11 mouse cellular contexts compared by ENCODE assay signal in genomic region chr12:29795107-29795673, GRCm38 (mm10).
DNase-seq lines count a peak whose midpoint lies in the region.
"Had no signal": no experiment of that assay in that cellular context is flagged by ENCODE, and none has a peak within 500 bp of the region (broad histone marks: within the 10 kb centered on the region; RNA-seq: fewer than 3 reads in every experiment).

No protein-coding gene starts in this region.

- DNase-seq in adrenal gland, postnatal 10 days, result peak; percentile 6
- DNase-seq in adrenal gland, postnatal 14 days, result no peak
- peak; percentile 9 for DNase-seq in heart, adult 8-10 months (ENCODE audit: low spot score)
- DNase-seq in heart, postnatal 36 days, result no peak
- DNase-seq in lung, postnatal 14 days, result peak; percentile 9
- DNase-seq in lung, postnatal 10 days, result no peak
- DNase-seq in retina, postnatal 1 day, result peak; percentile 89
- DNase-seq in natural killer cell, adult 2 months (ENCODE audit: low spot score in 2 of 2), result no peak
- DNase-seq: adrenal gland, adult 8-10 months; cerebellum, adult 18-20 months; liver, embryonic 13.5 days had no signal

- intact Hi-C loops in heart, postnatal 36 days (cut with DNase I), result loop anchor here (2.0 kb wide), 2 partner anchors 42 to 92 kb away; no protein-coding TSS in a partner anchor

Comparison
In these comparisons a context has a peak if more than half of its experiments do, and no peak if none do; other contexts are left out.
1. DNase-seq: peak in adrenal gland, postnatal 10 days (single experiment), heart, adult 8-10 months (single experiment), lung, postnatal 14 days (single experiment) and retina, postnatal 1 day (single experiment); none in adrenal gland, postnatal 14 days (single experiment), heart, postnatal 36 days (0 of 2), lung, postnatal 10 days (single experiment) and natural killer cell, adult 2 months (0 of 2).